Mouse (Mus musculus) ES-E14 (cell line): ENCODE measurements around the gene Ptpn5. TPM values are rescaled to one million over a fixed set of nuclear protein-coding genes. Genes with fewer than 3 reads are reported as not detected.

Source experiments
- DNase-seq: peaks from one replicate; pipeline ENCODE4 v3.0.0-alpha.2; 2013; ENCODE audit warnings: low read depth, low spot score
- H3K27ac ChIP-seq: 2 replicates; pipeline ENCODE4 v1.5.1; 2012; ENCODE audit warnings: low read depth, mild to moderate bottlenecking, low read length, moderate library complexity, mixed read lengths; ENCODE audit not compliant: poor library complexity, insufficient read depth, severe bottlenecking
- H3K36me3 ChIP-seq: 2 replicates; pipeline ENCODE4 v1.6.1; 2012; ENCODE audit warnings: mild to moderate bottlenecking, low read length, moderate library complexity, mixed read lengths; ENCODE audit not compliant: control insufficient read depth, poor library complexity, insufficient read depth, severe bottlenecking
- H3K4me1 ChIP-seq, 2 experiments: fragments of 150-350 bp in 1 of 2; sonication (generic) in 1 of 2; 2 replicates each; pipeline ENCODE4 v1.6.1; 2012; ENCODE audit warnings: low read length in 2 of 2, mild to moderate bottlenecking in 1 of 2, mixed read lengths in 1 of 2; ENCODE audit not compliant: control insufficient read depth in 2 of 2, insufficient read depth in 2 of 2, poor library complexity in 1 of 2
- H3K4me3 ChIP-seq, 2 experiments: fragments of 150-350 bp in 1 of 2; sonication (generic) in 1 of 2; 2 replicates each; pipeline ENCODE4 v1.5.1; 2012; ENCODE audit warnings: low read length in 2 of 2, low read depth in 1 of 2, mild to moderate bottlenecking in 1 of 2, mixed read lengths in 1 of 2; ENCODE audit not compliant: insufficient read depth in 1 of 2, poor library complexity in 1 of 2, severe bottlenecking in 1 of 2
- H3K9ac ChIP-seq: 2 replicates; pipeline ENCODE4 v1.6.1; 2012; ENCODE audit warnings: low read depth, mild to moderate bottlenecking, low read length, mixed read lengths; ENCODE audit not compliant: poor library complexity, insufficient read depth, severe bottlenecking
- H3K9me3 ChIP-seq: fragments of 150-350 bp; sonication (generic); 2 replicates; pipeline ENCODE4 v1.6.1; 2012; ENCODE audit warnings: low read depth, mild to moderate bottlenecking, low read length; ENCODE audit not compliant: control insufficient read depth, insufficient read depth
- CHD2 ChIP-seq: IDR thresholded peaks from 2 replicates; pipeline ENCODE4 v1.6.1; 2014; ENCODE audit warnings: mild to moderate bottlenecking, low read depth, low read length, inconsistent platforms
- HCFC1 ChIP-seq: IDR thresholded peaks from 2 replicates; pipeline ENCODE4 v1.6.1; 2012; ENCODE audit warnings: low read length, inconsistent platforms, borderline replicate concordance; ENCODE audit not compliant: insufficient read depth
- MAFK ChIP-seq: IDR thresholded peaks from 2 replicates; pipeline ENCODE4 v1.6.1; 2014; ENCODE audit warnings: mild to moderate bottlenecking, low read depth, low read length, inconsistent platforms; ENCODE audit not compliant: insufficient read depth
- ZC3H11A ChIP-seq: IDR thresholded peaks from 2 replicates; pipeline ENCODE4 v1.6.1; 2012; ENCODE audit warnings: low read depth, mild to moderate bottlenecking, inconsistent platforms, low read length, borderline replicate concordance
- ZNF384 ChIP-seq: IDR thresholded peaks from 2 replicates; pipeline ENCODE4 v1.6.1; 2012; ENCODE audit warnings: low read depth, low read length, inconsistent platforms
- in situ Hi-C, 2 experiments: fragments of 600-800 bp; cut with MboI; formaldehyde crosslinking; loops; one replicate each; pipeline ENCODE4 v1.15.1; 2025; ENCODE audit warnings: low sequenced_read_pairs in 2 of 2, inconsistent platforms in 1 of 2; ENCODE audit not compliant: unreplicated experiment in 2 of 2
- total RNA-seq: library from RNA; depleted of rRNA; stranded (reverse); fragments of 300-350 nt; gene quantifications from 2 replicates; pipeline ENCODE4 v1.2.3, GENCODE M21; 2012

The Ptpn5 gene
- total RNA-seq, 1 experiment = 0.36 TPM

GRCm38 (mm10) chr7:47132931-47133260 lies 588 bp downstream of the Ptpn5 start:
- H3K27ac ChIP-seq = no peak overlapping the region
- TF ChIP-seq MAFK = no peak
- no peak for TF ChIP-seq HCFC1
- TF ChIP-seq ZC3H11A = no peak
- no peak for TF ChIP-seq CHD2
- no peak for TF ChIP-seq ZNF384
- in situ Hi-C loops = no loop called here
- H3K9me3 ChIP-seq = no peaks in the 10 kb centered on the region
- peaks cover 0 to 2% of the 10 kb centered on the region in 2 experiments; a peak in 2 of 4 replicates for H3K4me1 ChIP-seq
- no peak overlapping the region for H3K9ac ChIP-seq
- H3K36me3 ChIP-seq = no peaks in the 10 kb centered on the region
- DNase-seq = no peak
- peak overlapping the region; percentile 66 to 67 for H3K4me3 ChIP-seq

GRCm38 (mm10) chr7:47132180-47132930 lies 1.1 kb downstream of the Ptpn5 start:
- peaks cover 0 to 2% of the 10 kb centered on the region in 2 experiments; a peak in 2 of 4 replicates for H3K4me1 ChIP-seq
- in situ Hi-C loops = no loop called here
- H3K9ac ChIP-seq = peak overlapping the region; percentile 2
- H3K36me3 ChIP-seq = no peaks in the 10 kb centered on the region
- no peak for DNase-seq
- H3K4me3 ChIP-seq = peak overlapping the region; percentile 66 to 67
- no peak for TF ChIP-seq CHD2
- no peak for TF ChIP-seq ZC3H11A
- no peak for TF ChIP-seq HCFC1
- no peak for TF ChIP-seq ZNF384
- no peak for TF ChIP-seq MAFK
- no peaks in the 10 kb centered on the region for H3K9me3 ChIP-seq
- no peak overlapping the region for H3K27ac ChIP-seq

- DNase-seq = no peak
- Histone ChIP-seq H3K27ac (no peak overlapping the region), H3K4me3 (peak overlapping the region; percentile 66 to 67), H3K9me3 (no peaks in the 10 kb centered on the region), H3K9ac (no peak overlapping the region), H3K4me1 (peaks cover 0 to 2% of the 10 kb centered on the region in 2 experiments; a peak in 2 of 4 replicates), H3K36me3 (no peaks in the 10 kb centered on the region)
- in situ Hi-C loops = no loop called here
- TF ChIP-seq CHD2 = no peak
- no peak for TF ChIP-seq ZC3H11A
- no peak for TF ChIP-seq MAFK
- no peak for TF ChIP-seq HCFC1
- TF ChIP-seq ZNF384 = no peak
Measured at GRCm38 (mm10) chr7:47131840-47132179, 1.7 kb downstream of the Ptpn5 start.

- Histone ChIP-seq H3K9ac (no peak overlapping the region), H3K27ac (no peak overlapping the region), H3K36me3 (no peaks in the 10 kb centered on the region), H3K4me3 (no peak overlapping the region), H3K9me3 (no peaks in the 10 kb centered on the region), H3K4me1 (peaks cover 0 to 2% of the 10 kb centered on the region in 2 experiments; a peak in 2 of 4 replicates)
- DNase-seq = no peak
- in situ Hi-C loops = no loop called here
- TF ChIP-seq ZC3H11A = no peak
- no peak for TF ChIP-seq HCFC1
- no peak for TF ChIP-seq CHD2
- peak; percentile 68; the same call in 1 of the 2 replicates for TF ChIP-seq ZNF384
- TF ChIP-seq MAFK = no peak
Measured at GRCm38 (mm10) chr7:47131258-47131657, 2.2 kb downstream of the Ptpn5 start.

DNA sequence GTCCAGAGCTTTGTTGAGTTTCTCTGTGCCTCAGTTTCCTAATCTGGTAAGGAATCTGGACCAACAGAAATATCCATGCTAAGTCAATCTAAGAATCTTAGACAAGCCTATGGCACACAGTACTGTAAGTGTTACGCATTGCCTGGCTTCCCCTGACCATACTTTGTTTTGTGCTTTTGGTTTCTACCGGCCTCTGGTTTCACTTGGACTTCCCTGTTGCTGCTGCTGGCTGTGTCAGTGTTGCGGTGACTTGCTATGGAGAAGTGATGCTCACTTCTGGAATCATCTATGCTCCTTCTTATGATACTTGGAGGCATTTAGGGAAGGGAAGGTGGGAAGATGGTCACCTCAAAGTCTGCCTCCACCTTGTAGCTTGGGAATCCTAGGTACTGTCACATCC lies 11.5 kb downstream of the Ptpn5 start:
- Histone ChIP-seq H3K9me3 (no peaks in the 10 kb centered on the region), H3K4me3 (no peak overlapping the region), H3K9ac (no peak overlapping the region), H3K36me3 (no peaks in the 10 kb centered on the region), H3K27ac (no peak overlapping the region), H3K4me1 (no peaks in the 10 kb centered on the region)
- in situ Hi-C loops = no loop called here
- TF ChIP-seq MAFK (no peak), ZNF384 (no peak), HCFC1 (no peak), ZC3H11A (no peak), CHD2 (no peak)
- no peak for DNase-seq
